Comparison of ENCODE assay signal across 23 mouse cellular contexts in genomic region chr11:79935766-79936165, GRCm38 (mm10). TPM values are rescaled to one million over a fixed set of nuclear protein-coding genes. Genes with fewer than 3 reads are reported as not detected.
DNase-seq lines count a peak whose midpoint lies in the region; TF ChIP-seq lines count a peak whose summit lies in the region.
"Had no signal": no experiment of that assay in that cellular context is flagged by ENCODE, and none has a peak within 500 bp of the region (broad histone marks: within the 10 kb centered on the region; RNA-seq: fewer than 3 reads in every experiment).

No protein-coding gene starts in this region.

- H3K4me1 ChIP-seq in E14TG2a.4 (replicated peaks; ENCODE audit: low read depth, low read length): no peaks in the 10 kb centered on the region
- H3K4me1 ChIP-seq: embryonic facial prominence, embryonic 15.5 days; heart, embryonic 12.5 days; neural tube, embryonic 13.5 days had no signal

- H3K27me3 ChIP-seq in E14TG2a.4 (ENCODE audit: insufficient read depth, low read length): no peaks in the 10 kb centered on the region
- H3K27me3 ChIP-seq: embryonic facial prominence, embryonic 15.5 days; heart, embryonic 12.5 days; neural tube, embryonic 13.5 days had no signal

- peak; percentile 41 for TF ChIP-seq CTCF in layer of hippocampus, adult 2 months (conservative IDR thresholded peaks at IDR 0.05)
- TF ChIP-seq CTCF in E14TG2a.4 (conservative IDR thresholded peaks at IDR 0.05; ENCODE audit: low read length): 0 out of 2 replicates have a peak, but pooled peaks have one; percentile 5

- H3K27ac ChIP-seq in layer of hippocampus, adult 2 months: no peak overlapping the region
- H3K27ac ChIP-seq: embryonic facial prominence, embryonic 15.5 days; neural tube, embryonic 13.5 days had no signal

- H3K4me3 ChIP-seq in layer of hippocampus, adult 2 months: no peak overlapping the region
- H3K4me3 ChIP-seq in E14TG2a.4 (replicated peaks; ENCODE audit: low read length): no peak overlapping the region
- H3K4me3 ChIP-seq: embryonic facial prominence, embryonic 15.5 days; heart, embryonic 12.5 days; myocyte; neural tube, embryonic 13.5 days had no signal

- H3K9me3 ChIP-seq in E14TG2a.4 (ENCODE audit: low read length): no peaks in the 10 kb centered on the region
- H3K9me3 ChIP-seq: embryonic facial prominence, embryonic 15.5 days; heart, embryonic 12.5 days; neural tube, embryonic 13.5 days had no signal

- H3K36me3 ChIP-seq in E14TG2a.4 (ENCODE audit: insufficient read depth, low read length): peaks cover 98% of the 10 kb centered on the region

- no peak for DNase-seq in layer of hippocampus, adult 2 months (ENCODE audit: low spot score in 2 of 2)
- DNase-seq in layer of hippocampus, adult 18-20 months (ENCODE audit: low spot score in 2 of 2): no peak
- DNase-seq in A20 (ENCODE audit: low read depth, low spot score) (peak; percentile 14), ZHBTc4 (ENCODE audit: low read depth, low spot score) (peak; percentile 55)
- no peak for DNase-seq in urinary bladder, postnatal 36 days (ENCODE audit: low spot score in 2 of 2)
- no peak for DNase-seq in Muller cell, postnatal 12 days (ENCODE audit: inconsistent ontology term)
- DNase-seq: adrenal gland, adult 8-10 months; cerebellum, adult 2 months; cerebellum, postnatal 25 days; gastrocnemius, postnatal 25 days; heart, adult 18-20 months; heart, postnatal 10 days; kidney, adult 18-20 months; kidney, postnatal 10 days; lung, postnatal 4 days; midbrain, embryonic 14.5 days; retina, postnatal 1 day; thymus, postnatal 14 days had no signal

RNA-seq across cellular contexts. Expression of gene Utp6, which starts 26.4 kb away (rescaled TPM):
- 10 to 100 TPM; 30.4 to 36.6 TPM for total RNA-seq in layer of hippocampus, adult 2 months (2021)
- total RNA-seq in layer of hippocampus, adult 18-20 months (2021): 10 to 100 TPM; 32.3 to 36.7 TPM

RNA-seq across cellular contexts. Expression of gene Suz12, which starts 57.1 kb away (rescaled TPM):
- 10 to 100 TPM; 43.1 to 45.4 TPM for total RNA-seq in layer of hippocampus, adult 2 months (2021)
- 10 to 100 TPM; 36.9 to 37.0 TPM for total RNA-seq in layer of hippocampus, adult 18-20 months (2021)

Comparison
In these comparisons a context has a peak if more than half of its experiments do, and no peak if none do; other contexts are left out.
1. DNase-seq: peak in A20 (single experiment) and ZHBTc4 (single experiment); none in layer of hippocampus, adult 2 months (0 of 2), layer of hippocampus, adult 18-20 months (0 of 2), urinary bladder, postnatal 36 days (0 of 2) and Muller cell, postnatal 12 days (single experiment).